Mouse (Mus musculus) G1E (cell line): ENCODE data around the gene Tln1. TPM values are rescaled to one million over a fixed set of nuclear protein-coding genes. Genes with fewer than 3 reads are reported as not detected.
"Not testable (repeated sequence)": the region's sequence is repeated elsewhere in the genome, so short reads cannot be mapped to it uniquely, and the experiment has no call there.

Source experiments
- ATAC-seq: 2 replicates; pipeline ENCODE4 v1.8.0; 2016; ENCODE audit warnings: mild to moderate bottlenecking; ENCODE audit not compliant: insufficient number of reproducible peaks, poor library complexity, low FRiP score, severe bottlenecking; ENCODE audit errors: extremely low read depth
- DNase-seq: peaks from one replicate; pipeline ENCODE4 v3.0.0; 2012; ENCODE audit warnings: low spot score
- H3K27me3 ChIP-seq: 2 replicates; pipeline ENCODE4 v1.6.1; 2012; ENCODE audit warnings: mild to moderate bottlenecking, low read length, inconsistent platforms; ENCODE audit not compliant: insufficient read depth
- H3K36me3 ChIP-seq: replicated peaks from 2 replicates; pipeline ENCODE3; 2012; ENCODE audit warnings: mild to moderate bottlenecking, inconsistent platforms
- H3K4me1 ChIP-seq: 2 replicates; pipeline ENCODE4 v1.6.1; 2012; ENCODE audit warnings: low read depth, low read length, inconsistent platforms, mixed read lengths; ENCODE audit not compliant: insufficient read depth
- H3K4me3 ChIP-seq: 2 replicates; pipeline ENCODE4 v1.5.1; 2012; ENCODE audit warnings: low read depth, mild to moderate bottlenecking, inconsistent platforms, low read length, moderate library complexity, mixed read lengths
- H3K9me3 ChIP-seq: replicated peaks from 2 replicates; pipeline ENCODE4 v1.6.1; 2012; ENCODE audit warnings: inconsistent platforms
- CTCF ChIP-seq: IDR thresholded peaks from 2 replicates; pipeline ENCODE4 v1.5.1; 2012; ENCODE audit warnings: low read depth, low read length, inconsistent platforms, mixed read lengths
- GATA1 ChIP-seq: IDR thresholded peaks from 2 replicates; pipeline ENCODE4 v1.6.1; 2012; ENCODE audit warnings: borderline replicate concordance, low read length, inconsistent platforms, mixed read lengths
- GATA2 ChIP-seq: IDR thresholded peaks from 2 replicates; pipeline ENCODE4 v1.6.1; 2012; ENCODE audit warnings: low read depth, low read length, inconsistent platforms, borderline replicate concordance
- POLR2AphosphoS5 ChIP-seq: IDR thresholded peaks from 2 replicates; pipeline ENCODE4 v1.6.1; 2012; ENCODE audit warnings: low read depth, low read length, inconsistent platforms; ENCODE audit not compliant: insufficient replicate concordance
- TAL1 ChIP-seq: conservative IDR thresholded peaks from 2 replicates; pipeline ENCODE4 v1.6.1; 2012; ENCODE audit warnings: low read depth, low read length, inconsistent platforms, mixed read lengths
- polyA plus RNA-seq: library from polyadenylated mRNA; stranded (reverse); fragments of >175 nt; gene quantifications from 2 replicates; pipeline ENCODE4 v1.2.3, GENCODE M21; 2012
- total RNA-seq, 2 experiments: library from RNA; stranded (forward) in 1 of 2; stranded (reverse) in 1 of 2; fragments of 200-1000 nt in 1 of 2; fragments of >200 nt in 1 of 2; fragmentation: Nextera tagmentation in 1 of 2; gene quantifications; 2 replicates each; pipeline ENCODE4 v1.2.3; 2014 to 2017

Tln1 gene
- total and polyA plus RNA-seq, 3 experiments = 163 to 262 (median 167) TPM

GRCm38 (mm10) chr4:43493846-43494240, 68.6 kb downstream of the Tln1 start:
- no peaks in the 10 kb centered on the region for H3K27me3 ChIP-seq
- TF ChIP-seq POLR2AphosphoS5 (no peak), TAL1 (no peak), CTCF (no peak), GATA1 (no peak), GATA2 (no peak)
- ATAC-seq = no peak
- H3K4me1 ChIP-seq = peaks cover 74% of the 10 kb centered on the region
- no peak for DNase-seq
- H3K36me3 ChIP-seq = peaks cover 40% of the 10 kb centered on the region
- peak overlapping the region; percentile 83 for H3K4me3 ChIP-seq
- no peaks in the 10 kb centered on the region for H3K9me3 ChIP-seq

- Histone ChIP-seq H3K4me3 (peak overlapping the region; percentile 83), H3K36me3 (peaks cover 37% of the 10 kb centered on the region), H3K4me1 (peaks cover 73% of the 10 kb centered on the region), H3K9me3 (no peaks in the 10 kb centered on the region), H3K27me3 (no peaks in the 10 kb centered on the region; the same call in 1 of the 2 replicates)
- TF ChIP-seq GATA1 (no peak), CTCF (no peak), TAL1 (no peak), POLR2AphosphoS5 (no peak), GATA2 (no peak)
- ATAC-seq (peak; percentile 46; the same call in 1 of the 2 replicates), DNase-seq (peak; percentile 91)
These were observed 69.2 kb downstream of the Tln1 start for GRCm38 (mm10) chr4:43493186-43493845.

- H3K4me3 ChIP-seq = peak within 1 kb of the TSS; percentile 83
- ATAC-seq (peak; percentile 92), DNase-seq (peak; percentile 96)
- H3K9me3 ChIP-seq = no peaks in the 10 kb centered on the region
- H3K4me1 ChIP-seq = peaks cover 68% of the 10 kb centered on the region
- no peak for TF ChIP-seq TAL1
- TF ChIP-seq GATA1 = no peak
- TF ChIP-seq CTCF = no peak
- no peak for TF ChIP-seq GATA2
- no peak for TF ChIP-seq POLR2AphosphoS5
- no peaks in the 10 kb centered on the region; the same call in 1 of the 2 replicates for H3K27me3 ChIP-seq
- peaks cover 32% of the 10 kb centered on the region for H3K36me3 ChIP-seq
These were observed 69.7 kb downstream of the Tln1 start, which contains the start of gene Ccdc107 for GRCm38 (mm10) chr4:43492821-43493185. TSS of gene Ccdc107 (plus strand) at chr4:43492900.

- peak overlapping the region; percentile 59; the same call in 1 of the 2 replicates for H3K4me3 ChIP-seq
- ATAC-seq (no peak), DNase-seq (no peak)
- peaks cover 63% of the 10 kb centered on the region for H3K4me1 ChIP-seq
- H3K36me3 ChIP-seq = peaks cover 26% of the 10 kb centered on the region
- H3K27me3 ChIP-seq = no peaks in the 10 kb centered on the region; the same call in 1 of the 2 replicates
- no peaks in the 10 kb centered on the region for H3K9me3 ChIP-seq
- no peak for TF ChIP-seq GATA1
- no peak for TF ChIP-seq TAL1
- no peak for TF ChIP-seq GATA2
- no peak for TF ChIP-seq CTCF
- no peak for TF ChIP-seq POLR2AphosphoS5
These were observed 70.2 kb downstream of the Tln1 start for GRCm38 (mm10) chr4:43492101-43492820.

- H3K9me3 ChIP-seq = no peaks in the 10 kb centered on the region
- H3K4me1 ChIP-seq = peaks cover 51% of the 10 kb centered on the region
- no peak overlapping the region for H3K4me3 ChIP-seq
- ATAC-seq = no peak
- TF ChIP-seq TAL1 (peak; percentile 42; the same call in 1 of the 2 replicates), POLR2AphosphoS5 (no peak), CTCF (no peak), GATA2 (no peak), GATA1 (no peak)
- H3K27me3 ChIP-seq = no peaks in the 10 kb centered on the region; the same call in 1 of the 2 replicates
- no peak for DNase-seq
- peaks cover 12% of the 10 kb centered on the region for H3K36me3 ChIP-seq
These were observed 71.7 kb downstream of the Tln1 start for GRCm38 (mm10) chr4:43490801-43491200.

GRCm38 (mm10) chr4:43489611-43490010, 72.9 kb downstream of the Tln1 start:
- Histone ChIP-seq H3K9me3 (no peaks in the 10 kb centered on the region), H3K27me3 (no peaks in the 10 kb centered on the region; the same call in 1 of the 2 replicates), H3K4me1 (peaks cover 39% of the 10 kb centered on the region), H3K36me3 (no peaks in the 10 kb centered on the region), H3K4me3 (no peak overlapping the region)
- no peak for TF ChIP-seq GATA2
- TF ChIP-seq GATA1 = no peak
- TF ChIP-seq TAL1 = no peak
- no peak for TF ChIP-seq CTCF
- no peak for TF ChIP-seq POLR2AphosphoS5
- DNase-seq (no peak), ATAC-seq (no peak)

- not testable (repeated sequence) for H3K9me3 ChIP-seq, DNase-seq, H3K4me3 ChIP-seq, H3K36me3 ChIP-seq, ATAC-seq
- H3K4me1 ChIP-seq = peaks cover 25% of the 10 kb centered on the region
- H3K27me3 ChIP-seq = peaks cover 18% of the 10 kb centered on the region
These were observed 76.8 kb downstream of the Tln1 start for GRCm38 (mm10) chr4:43485666-43486065.
